Mouse (Mus musculus) cerebellum, postnatal 4 days (tissue): Measurements from ENCODE around the gene Gtf2f2.
"Not testable (repeated sequence)": the region's sequence is repeated elsewhere in the genome, so short reads cannot be mapped to it uniquely, and the experiment has no call there.

Source experiments
- DNase-seq, 2 experiments: peaks; one replicate each; pipeline ENCODE4 v3.0.0; 2022; ENCODE audit warnings: low spot score in 2 of 2, mixed read lengths in 1 of 2

Gtf2f2 gene

DNA sequence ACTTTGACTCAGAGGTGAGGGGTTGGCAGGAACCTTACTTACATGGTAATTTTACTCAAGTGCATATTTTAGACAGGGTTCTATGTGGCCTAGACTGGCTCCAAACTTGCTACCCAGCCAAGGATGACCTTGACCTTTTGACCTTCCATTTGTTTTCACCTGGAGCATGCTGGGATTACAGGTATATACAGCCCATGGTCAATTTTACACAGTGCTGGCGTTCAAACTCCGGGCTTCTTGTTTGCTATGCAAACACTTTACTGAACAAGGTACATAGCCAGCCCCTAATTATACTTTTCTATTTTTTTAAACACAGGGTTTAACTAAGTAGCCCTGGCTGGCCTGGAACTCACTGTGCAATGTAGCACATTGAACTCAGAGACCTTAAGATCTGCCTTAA lies 98.0 kb downstream of the Gtf2f2 start:
- DNase-seq: no peak

DNA sequence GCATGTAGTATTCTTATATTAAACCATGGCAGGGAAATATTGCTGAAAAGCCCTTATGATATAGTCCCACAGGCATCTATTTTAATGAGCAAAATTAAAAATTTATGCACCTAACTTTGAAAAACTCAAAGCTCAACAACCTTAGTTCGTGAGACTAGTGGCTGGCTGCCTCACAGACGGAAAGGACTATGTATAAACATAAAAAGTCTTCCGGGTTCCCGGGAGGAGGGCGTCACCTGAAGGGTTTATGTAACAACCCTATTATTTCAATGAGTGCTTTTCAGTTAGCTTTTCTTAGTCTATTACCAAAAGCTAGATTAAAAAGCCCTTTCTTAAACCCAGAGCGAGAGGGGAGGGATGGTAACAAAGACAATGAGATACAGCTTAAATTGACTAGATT lies 98.7 kb downstream of the Gtf2f2 start:
- DNase-seq: no peak

- DNase-seq: no peak
Measured at GRCm38 (mm10) chr14:75906931-75907330, 103.7 kb downstream of the Gtf2f2 start.

DNA sequence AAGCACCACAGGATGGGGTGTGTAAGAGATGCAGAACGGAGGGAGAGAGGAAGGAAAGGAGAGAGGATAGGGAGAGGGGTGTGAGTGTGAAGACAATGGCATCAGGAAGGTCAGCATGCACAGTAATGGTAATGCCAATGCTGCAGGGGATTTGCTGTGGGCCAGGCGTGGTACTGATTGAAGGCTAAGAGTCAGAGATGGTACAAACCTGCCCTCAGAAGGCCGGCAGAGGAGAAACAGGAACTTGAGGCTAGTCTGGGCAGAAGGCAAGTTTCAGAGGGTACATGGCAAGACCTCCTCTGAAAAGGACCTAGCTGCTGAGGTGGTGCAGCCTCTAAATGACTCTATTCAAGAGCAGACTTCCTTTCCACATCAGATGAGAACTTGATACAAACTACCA lies 105.7 kb downstream of the Gtf2f2 start:
- no peak for DNase-seq

GRCm38 (mm10) chr14:75903131-75903530 lies 107.5 kb downstream of the Gtf2f2 start:
- DNase-seq: no peak

- no peak for DNase-seq
Measured at GRCm38 (mm10) chr14:75902013-75902412, 108.7 kb downstream of the Gtf2f2 start.

DNA sequence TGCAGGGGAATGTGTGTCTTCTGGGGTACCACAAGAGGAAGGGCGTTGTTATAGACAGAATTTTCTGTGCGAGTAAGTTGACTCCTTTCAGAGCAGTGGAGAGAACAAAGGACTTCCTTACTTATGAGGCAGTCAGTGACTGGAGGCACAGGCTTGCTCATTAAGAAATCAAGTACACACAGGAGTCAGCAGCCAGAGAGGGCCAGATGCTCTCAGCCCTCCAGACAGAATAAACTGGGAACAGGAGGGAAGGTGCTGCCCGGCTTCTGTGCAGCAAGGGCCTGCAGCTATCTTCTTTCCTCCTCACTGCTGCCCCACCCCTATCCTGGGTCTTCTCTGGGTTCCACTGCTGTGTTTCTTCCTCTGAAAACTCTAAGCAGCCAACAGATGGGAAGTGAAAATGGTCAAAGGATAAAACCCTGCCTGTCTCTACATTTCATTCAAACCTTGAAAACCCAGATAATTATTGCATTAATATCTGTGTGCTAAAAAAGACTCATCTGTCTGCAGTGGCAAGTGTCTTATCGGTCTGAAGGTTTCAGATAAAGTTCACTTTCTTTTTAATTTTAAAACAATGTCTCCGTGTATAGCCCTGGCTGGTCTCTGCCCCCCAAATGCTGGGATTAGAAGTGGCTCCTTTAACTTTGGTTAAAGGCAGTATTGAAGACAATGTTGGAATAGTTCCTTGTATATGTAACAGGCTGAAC lies 109.7 kb downstream of the Gtf2f2 start:
- DNase-seq: no peak

GRCm38 (mm10) chr14:75899566-75899965 lies 111.1 kb downstream of the Gtf2f2 start:
- DNase-seq: peak; percentile 77 to 80

GRCm38 (mm10) chr14:75892118-75892517 lies 118.5 kb downstream of the Gtf2f2 start:
- DNase-seq: no peak

DNA sequence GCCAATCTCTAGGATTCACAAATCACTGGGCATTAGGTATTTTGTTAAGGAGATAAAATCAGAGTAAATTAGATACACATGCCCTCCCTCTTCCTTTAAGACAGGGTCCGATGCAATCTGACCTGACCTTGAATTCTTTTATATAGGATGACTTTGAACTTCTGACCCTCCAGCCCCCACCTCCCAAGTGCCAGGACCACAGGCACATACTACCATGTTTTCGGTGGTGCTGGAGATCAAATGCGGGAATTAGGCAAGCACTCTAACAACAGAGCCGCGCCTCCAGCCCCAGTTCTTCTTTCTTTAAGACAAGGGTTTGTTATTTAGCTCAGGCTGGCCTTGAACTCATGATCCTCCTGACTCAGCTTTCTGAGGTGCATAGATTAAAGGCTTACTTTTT lies 126.8 kb downstream of the Gtf2f2 start:
- DNase-seq: no peak

GRCm38 (mm10) chr14:75883330-75883729 lies 127.3 kb downstream of the Gtf2f2 start:
- no peak for DNase-seq

GRCm38 (mm10) chr14:75881856-75882255 lies 128.8 kb downstream of the Gtf2f2 start:
- no peak for DNase-seq

GRCm38 (mm10) chr14:75878980-75879379 lies 131.7 kb downstream of the Gtf2f2 start:
- no peak for DNase-seq

GRCm38 (mm10) chr14:75877297-75877696 lies 133.4 kb downstream of the Gtf2f2 start:
- no peak for DNase-seq

DNA sequence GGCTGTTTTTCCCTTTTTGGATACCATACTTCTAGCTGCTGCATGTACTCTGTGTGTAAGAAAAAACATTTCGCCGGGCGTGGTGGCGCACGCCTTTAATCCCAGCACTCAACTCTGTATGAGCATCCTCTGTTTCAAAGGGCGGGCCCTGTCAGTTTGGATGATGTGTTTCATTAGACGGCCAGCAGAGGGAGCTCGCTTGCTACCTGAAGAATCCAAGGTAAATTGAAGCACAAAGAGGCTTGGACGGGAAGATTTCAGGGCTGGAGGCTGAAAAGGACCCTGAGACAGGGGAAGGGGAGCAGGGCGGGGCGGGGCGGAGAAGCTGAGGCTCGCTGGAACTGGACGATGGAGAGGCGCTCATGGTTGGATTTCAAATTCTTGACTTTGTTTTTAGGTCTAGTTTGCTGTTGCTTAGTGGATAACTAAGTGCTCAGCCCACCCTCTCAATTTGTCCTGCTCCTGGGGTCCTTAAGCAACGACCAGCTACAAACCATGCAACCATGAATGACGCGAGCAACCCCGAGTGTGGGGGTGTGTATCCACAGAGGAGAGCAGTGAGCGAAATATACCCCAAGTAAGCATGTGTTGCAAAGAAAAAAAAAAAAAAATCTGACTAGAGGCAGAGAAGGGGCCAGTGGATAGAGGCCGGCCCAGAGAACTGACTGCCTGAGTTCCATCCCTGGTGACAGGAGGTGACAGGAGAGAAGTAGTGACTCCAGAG lies 134.2 kb downstream of the Gtf2f2 start:
- DNase-seq: peak; percentile 74 to 79

DNA sequence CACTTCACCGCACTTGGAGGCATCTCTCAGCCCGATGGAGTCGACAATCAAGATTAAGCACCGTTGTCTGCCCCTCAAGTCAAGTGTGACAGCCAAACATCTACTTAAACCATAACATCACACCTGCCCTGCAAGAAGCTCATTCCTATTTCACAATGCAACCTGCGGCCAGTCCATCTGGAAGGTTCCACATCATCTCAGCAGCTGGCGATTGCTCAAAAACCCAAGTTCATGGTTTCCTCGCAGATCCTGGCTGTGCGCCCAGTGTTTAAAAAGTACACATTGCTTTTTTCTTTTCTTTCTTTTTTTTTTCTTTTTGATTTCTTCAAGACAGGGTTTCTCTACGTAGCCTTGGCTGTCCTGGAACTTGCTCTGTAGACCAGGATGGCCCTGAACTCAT lies 137.1 kb downstream of the Gtf2f2 start:
- no peak for DNase-seq

DNA sequence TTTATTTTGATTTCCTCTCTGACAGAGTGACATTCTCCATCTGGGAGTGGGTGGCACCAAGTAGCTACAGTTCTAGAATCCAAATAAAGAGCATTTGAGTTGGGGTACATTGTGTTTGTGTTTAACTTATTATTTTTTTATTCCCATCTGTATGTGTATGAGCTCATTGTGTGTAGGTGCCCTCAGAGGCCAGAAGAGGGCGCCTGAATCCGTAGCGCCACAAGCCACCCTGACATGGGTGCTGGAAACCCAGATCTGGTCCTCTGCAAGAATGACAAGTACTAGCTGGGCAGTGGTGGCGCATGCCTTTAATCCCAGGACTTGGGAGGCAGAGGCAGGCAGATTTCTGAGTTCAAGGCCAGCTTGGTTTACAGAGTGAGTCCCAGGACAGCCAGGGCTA lies 138.9 kb downstream of the Gtf2f2 start:
- DNase-seq: no peak

DNA sequence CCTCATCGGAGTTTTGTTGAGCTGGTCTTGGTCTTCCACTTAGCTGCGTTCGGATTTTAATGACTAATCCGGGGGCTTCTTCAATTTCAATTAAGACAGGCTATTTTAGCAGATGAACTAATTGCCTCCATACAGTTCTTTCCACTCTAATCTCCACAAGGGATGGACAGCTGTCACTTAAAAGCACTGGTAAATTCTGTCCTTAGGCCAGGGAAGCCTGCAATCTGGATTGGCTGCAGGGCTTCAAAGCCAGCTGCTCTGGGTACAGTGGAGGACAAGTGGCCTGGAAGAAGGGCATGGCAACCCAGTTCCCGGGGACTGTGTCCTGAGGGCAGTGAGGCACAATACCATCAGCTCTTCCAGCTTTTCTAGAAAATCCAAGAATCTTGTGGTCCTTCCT lies 139.6 kb downstream of the Gtf2f2 start:
- DNase-seq: no peak

- peak in 1 of 2 experiments; percentile 52 for DNase-seq
Measured at GRCm38 (mm10) chr14:75870631-75871030, 140.0 kb downstream of the Gtf2f2 start.

DNA sequence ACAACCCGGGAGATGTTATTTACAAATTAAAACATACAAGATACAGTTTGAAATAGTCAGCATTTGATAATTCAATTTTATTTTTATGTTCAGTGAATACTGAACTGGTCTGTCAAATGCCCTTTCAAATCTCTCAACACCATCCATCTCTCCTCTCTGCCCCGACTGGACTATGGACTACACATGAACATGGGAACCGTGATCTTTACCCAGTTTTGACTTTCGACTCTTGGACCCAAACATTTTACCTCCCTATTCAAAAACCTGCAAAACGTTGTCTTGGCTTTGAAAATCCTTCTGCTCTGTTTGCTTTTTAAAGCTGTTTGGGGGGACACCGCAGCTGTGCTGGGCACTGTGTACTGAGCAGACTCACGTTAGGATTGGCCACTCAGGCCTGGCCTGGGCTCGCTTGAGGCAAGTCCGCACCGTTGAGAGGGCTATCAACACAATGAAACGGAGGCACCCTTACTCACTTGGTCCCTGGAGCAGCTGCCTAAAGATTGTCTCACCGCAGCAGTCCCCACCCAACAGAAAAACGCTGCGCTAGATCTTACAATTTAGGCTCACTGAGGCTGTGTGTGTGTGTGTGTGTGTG lies 140.8 kb downstream of the Gtf2f2 start:
- DNase-seq: no peak

- not testable (repeated sequence) for DNase-seq
Measured at GRCm38 (mm10) chr14:75868028-75868427, 142.6 kb downstream of the Gtf2f2 start.

DNA sequence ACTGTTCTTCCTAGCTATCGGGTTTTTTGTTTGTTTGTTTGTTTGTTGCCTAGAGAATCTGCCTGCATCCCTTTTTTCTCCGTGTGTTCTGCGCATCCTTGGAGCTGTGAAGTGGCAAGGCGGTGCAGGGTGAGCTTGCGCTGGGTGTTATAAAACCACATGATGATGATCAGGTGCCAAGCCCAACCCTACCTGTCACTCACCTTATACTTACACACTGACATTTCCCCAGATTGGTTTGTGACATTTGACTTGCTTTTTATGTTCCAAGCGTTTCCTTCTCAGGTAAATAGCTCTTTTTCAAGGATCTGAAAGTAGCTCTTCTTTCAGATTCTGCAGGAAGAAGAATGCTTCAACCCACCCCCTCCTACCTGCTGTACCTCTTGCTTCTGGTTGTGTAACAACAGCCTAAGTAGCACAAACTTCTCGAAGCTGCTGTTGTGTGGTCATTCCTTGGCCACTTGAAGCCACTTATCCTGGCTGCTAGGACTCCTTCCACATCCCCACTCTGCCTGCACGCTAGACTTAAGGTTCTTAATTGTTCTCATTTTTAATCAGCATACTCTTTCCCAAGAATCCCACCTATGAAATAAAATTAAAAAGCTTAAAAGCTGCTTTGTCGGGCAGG lies 143.8 kb downstream of the Gtf2f2 start:
- no peak for DNase-seq
